Mouse (Mus musculus) induced T-regulatory cell, adult 2 months (primary cell): ENCODE measurements around the gene Ndufaf3.
A peak's percentile ranks its signal among the peaks of the same experiment; 100 is the strongest.

Experiments
- DNase-seq: peaks from one replicate; pipeline ENCODE4 v3.0.0-alpha.2; 2012; ENCODE audit warnings: low read depth

Ndufaf3 gene

GRCm38 (mm10) chr9:108573774-108574690, 6.8 kb upstream of the Ndufaf3 start:
- DNase-seq: peak; percentile 82

GRCm38 (mm10) chr9:108572321-108572720, 5.1 kb upstream of the Ndufaf3 start:
- no peak for DNase-seq

DNA sequence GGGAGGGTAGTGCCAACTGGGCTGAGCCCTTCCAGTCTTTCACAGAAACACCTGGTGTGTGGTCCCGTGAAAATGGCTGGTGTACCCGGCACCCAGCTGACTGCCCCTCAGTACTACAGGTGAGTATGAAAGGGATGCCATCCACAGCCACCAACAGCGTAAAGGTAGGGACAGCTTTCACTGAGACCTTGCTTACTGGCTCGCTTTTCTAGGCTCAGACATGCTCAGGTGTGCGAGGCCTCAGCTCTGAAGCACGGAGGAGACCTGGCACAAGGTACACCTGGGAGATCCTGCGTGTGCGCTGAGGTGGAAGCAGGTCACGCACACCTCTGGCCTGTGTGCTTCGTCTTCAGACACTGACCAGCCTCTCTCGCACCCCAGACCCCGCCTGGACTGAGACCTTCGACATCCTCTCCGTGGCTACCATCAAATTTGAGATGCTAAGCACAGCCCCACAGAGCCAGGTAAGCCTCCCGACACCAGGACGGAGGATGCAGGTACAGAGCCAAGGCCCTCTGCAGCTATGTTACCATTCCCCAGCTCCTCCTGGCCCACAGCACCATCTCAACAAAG, 4.3 kb upstream of the Ndufaf3 start:
- DNase-seq: no peak

DNA sequence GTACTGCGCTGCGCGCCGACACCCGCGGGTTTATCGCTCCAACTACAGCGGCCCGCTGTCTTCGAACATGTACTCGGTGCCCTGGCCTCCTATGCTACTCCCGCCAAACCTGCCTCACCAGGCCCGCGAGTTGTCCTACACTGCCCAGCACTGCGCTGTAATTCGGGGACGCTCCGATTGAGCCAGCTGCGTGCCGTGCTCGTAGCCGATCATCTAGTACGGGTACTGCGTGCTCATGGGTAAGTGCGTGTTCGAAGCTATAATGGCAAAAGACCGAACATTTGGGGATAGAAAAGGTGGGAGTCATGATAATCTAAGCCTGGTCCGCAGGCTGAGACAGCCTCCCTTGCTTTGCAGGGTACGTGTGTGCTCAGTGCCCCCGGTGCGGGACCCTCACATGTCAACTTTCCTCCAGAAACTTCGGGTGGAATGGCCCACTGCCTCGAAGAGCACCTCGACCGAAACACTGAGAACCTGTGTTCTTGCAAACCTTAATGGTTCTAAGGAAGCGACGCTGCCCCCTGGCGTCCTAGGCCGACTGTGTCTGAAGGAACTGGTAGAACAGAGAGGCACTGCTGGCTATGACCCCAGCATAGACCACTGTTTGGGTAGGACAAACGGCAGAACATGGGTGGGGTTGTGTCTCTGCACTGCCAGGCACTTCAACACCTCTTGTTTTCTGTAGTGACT, 3.1 kb upstream of the Ndufaf3 start:
- DNase-seq: peak; percentile 93

GRCm38 (mm10) chr9:108569381-108570206, 2.4 kb upstream of the Ndufaf3 start, which contains the start of gene Dalrd3:
Gene Dalrd3 (plus strand): TSS chr9:108569886.
- DNase-seq: peak; percentile 96

DNA sequence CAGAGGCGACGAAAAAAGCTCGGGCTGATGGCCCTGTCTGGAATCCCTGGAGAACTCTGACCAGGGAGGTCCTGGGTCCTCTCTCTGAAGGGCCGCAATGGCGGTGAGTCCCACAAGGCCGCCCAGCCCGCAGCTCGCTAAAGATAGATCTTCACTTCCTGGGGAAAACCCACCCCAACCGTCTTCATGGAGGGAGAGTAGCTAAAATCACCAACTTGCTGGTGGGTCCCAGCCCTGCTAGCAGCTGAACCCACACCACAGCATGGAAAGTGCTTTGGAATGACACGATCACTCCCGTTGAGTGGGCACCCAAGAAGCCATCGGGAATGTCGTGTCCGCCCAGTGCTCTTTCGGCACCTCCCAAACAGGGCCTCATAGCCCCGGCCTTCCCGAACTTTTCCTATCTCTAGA, 1.3 kb upstream of the Ndufaf3 start:
- DNase-seq: peak; percentile 71

DNA sequence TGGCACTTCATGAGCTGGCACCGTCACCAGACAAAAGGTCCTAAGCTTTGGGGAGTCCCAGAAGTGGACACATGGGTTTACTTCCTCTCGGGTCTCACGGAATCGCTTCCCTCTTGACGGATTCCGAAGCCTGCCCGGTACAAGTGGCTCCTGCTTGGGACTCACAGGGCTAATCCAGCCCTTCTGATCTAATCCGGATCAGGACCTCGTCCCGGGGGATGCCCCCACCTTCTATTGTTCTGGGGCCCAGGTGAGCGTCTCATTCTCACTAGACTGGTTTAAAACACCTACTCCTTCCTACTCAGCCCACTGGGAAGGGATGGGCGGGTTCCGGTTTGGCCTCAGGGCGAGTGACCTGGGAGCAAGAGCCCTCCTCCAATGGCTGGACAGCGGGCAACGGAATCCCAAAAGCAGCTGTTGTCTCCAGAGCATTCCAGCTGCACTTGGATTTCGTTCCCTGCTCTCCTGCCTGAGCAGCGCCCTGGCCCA, 741 bp upstream of the Ndufaf3 start:
- DNase-seq: peak; percentile 58

DNA sequence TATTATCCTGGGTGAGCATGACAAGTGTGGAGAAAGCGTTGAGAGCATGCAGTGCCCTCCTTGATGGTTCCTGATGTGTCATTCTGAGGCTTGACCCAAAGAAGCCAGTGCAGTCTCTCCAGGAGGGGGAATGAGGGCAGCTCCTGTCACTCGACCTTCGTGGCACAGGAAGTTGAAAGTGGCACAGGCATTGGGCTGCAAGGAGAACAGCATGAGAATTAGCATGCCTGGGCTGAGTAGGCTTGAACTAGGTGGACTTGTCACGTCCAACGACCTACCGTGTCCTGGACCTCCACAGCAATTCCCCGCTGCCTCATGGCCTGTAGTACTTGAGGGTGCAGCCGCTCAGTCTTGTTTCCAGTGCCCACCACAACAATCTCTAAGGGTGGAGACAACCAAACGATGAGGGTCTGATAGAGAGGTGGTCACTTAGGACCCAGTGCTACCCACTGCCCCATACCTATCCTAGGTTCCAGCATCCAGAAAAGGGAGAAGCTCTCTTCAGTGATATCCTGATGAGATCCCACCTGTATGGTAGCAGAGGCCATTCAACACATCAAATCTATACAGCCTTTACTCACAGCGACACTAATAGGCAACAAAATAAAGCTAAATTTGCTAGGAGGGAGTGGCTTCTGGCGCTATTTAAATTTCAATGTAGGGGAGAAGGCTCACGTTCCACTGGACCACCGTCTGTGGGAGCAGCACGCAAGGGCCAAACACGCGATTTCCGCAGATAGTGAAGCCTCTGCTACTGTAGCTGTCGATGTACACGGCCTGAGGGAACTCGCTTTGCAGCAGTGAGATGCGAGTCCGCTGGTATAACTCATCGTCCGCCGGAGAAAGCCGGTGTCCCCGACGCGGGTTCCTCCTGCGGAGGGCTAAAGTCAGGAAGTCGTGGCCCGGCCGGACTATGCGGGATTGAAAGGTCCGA, 1.1 kb downstream of the Ndufaf3 start:
- DNase-seq: peak; percentile 32

DNA sequence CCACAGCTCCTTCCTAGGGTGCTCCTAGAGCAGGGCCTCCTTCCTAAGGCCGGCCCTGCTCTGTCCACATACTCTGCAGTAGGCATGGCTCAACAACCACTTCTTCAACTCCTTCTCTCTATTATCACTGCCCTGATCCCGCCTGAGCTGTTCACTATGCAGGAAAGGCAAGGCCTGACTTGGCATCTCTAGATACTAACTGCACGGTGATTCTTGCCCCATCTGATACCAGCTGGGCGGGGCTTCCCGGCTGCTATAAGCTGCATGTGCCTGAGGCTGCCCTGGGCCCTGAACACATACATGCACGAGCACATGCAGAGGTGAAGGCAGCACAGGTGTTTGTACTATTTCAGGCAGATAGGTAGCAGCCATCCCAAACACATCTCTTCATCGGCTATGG, 3.1 kb downstream of the Ndufaf3 start:
- DNase-seq: no peak

DNA sequence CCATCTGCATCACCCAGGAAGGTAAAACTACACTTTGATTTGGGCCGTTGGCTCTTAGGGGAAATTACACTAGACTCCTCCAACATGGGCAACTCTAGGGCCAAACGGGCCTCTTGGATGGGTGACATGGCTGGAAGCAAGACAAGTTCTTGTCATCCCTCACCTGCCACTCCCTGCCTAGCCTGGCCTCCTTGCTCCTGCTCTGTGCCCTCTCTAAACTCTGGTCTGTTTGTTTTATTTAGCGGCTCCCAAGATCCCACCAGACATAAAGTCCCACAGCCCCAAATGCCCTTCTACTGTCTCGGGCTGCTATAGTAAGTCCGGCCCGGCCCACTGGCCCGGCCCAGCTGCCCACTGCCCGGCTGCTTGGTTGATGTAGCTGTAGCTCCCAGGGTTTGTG, 3.6 kb downstream of the Ndufaf3 start:
- no peak for DNase-seq

DNA sequence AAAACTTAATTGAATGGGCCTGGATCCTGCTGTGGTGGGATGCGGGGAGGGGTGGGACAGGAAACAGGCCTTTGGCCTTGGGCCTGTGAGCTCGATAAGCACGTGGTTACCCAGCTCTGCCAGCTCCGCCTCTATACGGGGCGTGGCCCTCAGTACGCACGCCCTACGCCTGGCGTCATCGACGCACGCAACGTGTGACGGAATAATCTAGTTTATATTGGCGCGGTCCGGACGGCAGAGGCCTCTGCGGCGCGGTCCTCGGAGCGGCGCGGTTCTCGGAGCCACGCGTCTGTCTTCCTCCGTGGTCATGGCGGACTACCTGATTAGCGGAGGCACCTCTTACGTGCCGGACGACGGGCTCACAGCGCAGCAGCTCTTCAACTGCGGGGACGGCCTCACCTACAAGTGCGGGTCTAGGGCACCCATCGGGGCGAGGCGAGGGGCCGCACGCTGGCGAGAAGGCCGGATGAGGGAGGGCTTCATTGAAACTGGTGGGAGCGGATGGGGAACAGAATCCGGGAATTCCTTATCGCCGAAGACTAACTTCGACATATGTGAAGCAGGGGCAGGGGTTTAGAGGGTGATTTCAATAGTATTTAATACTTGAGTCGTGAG, 6.9 kb downstream of the Ndufaf3 start, which contains the start of gene Impdh2:
Gene Impdh2, plus strand, starts transcription at position 60 of the 615 bp plus-strand sequence.
- peak; percentile 98 for DNase-seq

DNA sequence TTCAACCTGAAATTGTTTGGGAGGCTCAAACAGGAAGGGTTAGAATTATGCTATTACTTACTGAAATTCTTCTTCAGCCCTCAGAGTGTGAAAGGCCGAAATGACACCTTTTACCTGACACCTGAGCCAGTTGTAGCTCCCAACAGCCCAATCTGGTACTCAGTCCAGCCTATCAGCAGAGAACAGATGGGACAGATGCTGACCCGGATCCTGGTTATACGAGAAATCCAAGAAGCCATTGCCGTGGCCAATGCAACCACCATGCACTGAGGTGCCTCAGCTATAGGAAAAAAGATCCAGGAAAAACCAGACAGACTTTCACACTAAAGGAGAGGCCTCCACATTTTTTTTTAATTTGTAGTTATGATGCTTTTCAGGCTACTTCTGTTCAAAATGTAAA, 8.1 kb downstream of the Ndufaf3 start:
- DNase-seq: no peak

DNA sequence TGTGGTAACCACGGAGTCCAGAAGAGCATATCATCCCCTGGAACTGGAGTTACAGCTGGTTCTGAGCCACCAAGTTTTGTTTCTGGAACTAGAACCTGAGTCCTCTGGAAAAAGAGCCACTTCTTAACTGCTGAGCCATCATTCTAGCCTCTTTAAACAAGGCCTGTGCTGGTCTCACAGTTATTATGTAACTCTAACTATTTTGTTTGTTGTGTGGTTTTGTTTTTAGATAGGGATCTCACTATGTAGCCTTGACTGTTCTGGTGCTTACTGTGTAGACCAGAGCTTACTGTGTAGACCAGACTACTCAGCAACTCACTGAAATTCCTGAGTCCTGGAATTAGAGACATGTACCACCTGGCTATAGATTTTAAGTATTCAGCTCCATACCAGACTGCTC, 20.4 kb downstream of the Ndufaf3 start:
- DNase-seq: no peak

DNA sequence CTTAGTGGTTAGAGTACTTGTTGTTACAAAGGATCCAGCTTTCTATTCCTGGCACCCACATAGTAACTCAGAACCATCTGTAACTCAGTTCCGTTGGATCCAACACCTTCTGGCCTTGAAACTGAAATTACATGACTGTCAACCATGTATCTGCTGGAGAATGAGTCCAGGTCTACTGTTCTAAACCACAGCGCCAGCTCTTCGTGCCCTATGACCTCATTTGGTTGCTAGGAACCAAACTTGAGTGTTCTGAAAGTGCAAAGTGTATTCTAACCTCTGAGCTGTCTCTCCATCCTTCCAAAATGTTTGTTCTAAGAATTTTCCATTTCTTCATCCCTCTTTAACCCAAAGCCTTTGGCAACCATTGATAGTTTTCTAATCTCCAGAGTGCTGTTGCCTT, 21.2 kb downstream of the Ndufaf3 start:
- DNase-seq: no peak

DNA sequence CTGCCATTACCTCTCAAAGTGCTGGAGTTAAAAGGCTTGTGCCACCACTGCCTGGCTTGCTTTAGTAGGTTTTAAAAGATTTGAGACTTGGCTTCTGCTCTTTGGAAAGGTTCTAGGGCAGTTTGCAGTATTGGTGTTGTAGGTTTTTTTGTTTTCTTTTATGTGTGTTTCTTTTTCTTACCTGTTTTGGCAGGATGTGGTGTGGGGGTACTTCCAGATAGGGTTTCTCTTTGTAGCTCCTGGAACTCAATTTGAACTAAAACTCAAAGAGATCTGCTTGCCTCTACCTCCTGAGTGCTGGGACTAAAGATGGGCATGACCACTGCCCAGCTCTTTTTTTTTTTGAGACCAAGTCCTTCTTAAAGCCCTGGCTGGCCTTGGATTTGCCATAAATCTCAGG, 26.4 kb downstream of the Ndufaf3 start:
- DNase-seq: peak; percentile 38

GRCm38 (mm10) chr9:108531496-108531895, 35.7 kb downstream of the Ndufaf3 start:
- no peak for DNase-seq

DNA sequence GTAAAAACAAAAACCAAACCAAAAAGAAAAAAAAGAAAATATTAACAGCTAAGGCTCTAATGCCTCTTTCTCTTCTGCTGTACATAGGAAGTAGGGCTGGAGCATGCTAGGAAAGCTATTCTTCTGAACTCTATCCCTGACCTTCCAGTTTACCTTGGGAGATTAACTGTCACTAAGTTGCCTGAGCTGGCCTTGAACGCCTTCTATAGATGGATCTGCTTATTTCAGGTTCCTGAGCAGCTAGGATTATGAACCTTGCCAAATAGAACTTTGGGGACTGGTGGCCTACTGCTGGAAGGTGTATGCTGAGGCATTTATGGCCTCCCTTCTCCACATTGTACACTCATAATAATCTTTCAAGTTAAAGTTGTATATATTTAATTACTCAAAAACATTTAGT, 36.3 kb downstream of the Ndufaf3 start:
- no peak for DNase-seq

DNA sequence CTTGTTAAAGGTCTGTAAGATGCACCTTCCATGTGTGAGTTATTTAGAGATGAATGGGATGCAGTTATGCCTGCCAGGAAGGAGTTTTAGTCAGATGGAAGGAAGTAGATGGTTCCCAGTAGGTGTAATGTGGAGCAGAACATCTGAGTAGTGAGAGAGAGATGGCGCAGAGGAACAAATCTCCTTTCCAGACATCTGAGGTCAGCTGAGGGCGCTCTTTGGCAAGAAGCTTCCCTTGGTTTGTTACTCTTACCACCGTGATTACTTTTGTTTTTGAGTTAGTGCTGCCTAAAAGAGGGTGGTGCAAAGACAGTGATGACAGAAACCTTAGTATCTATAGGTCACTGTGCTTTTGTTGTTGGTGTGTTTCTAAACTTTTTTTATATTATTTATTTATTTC, 41.8 kb downstream of the Ndufaf3 start:
- no peak for DNase-seq

GRCm38 (mm10) chr9:108523341-108523740, 43.9 kb downstream of the Ndufaf3 start:
- no peak for DNase-seq

GRCm38 (mm10) chr9:108521604-108522003, 45.6 kb downstream of the Ndufaf3 start:
- peak; percentile 33 for DNase-seq
